Mouse (Mus musculus): ENCODE results near the gene Gm20518. TPM values are rescaled to one million over a fixed set of nuclear protein-coding genes. Genes with fewer than 3 reads are reported as not detected.

Gene Gm20518
- polyA plus RNA-seq, 1 experiment: 1.9 TPM

GRCm38 (mm10) chr16:17879571-17879970 lies 11.9 kb downstream of the Gm20518 start:
- peaks cover 5% of the 10 kb centered on the region; the same call in 1 of the 2 replicates for H3K4me1 ChIP-seq (ENCODE audit: control insufficient read depth, insufficient read depth, insufficient read length, low read length)
- WGBS: 91% methylated on average over 4 of the region's 4 CpGs

GRCm38 (mm10) chr16:17876096-17876495 lies 15.4 kb downstream of the Gm20518 start:
- Histone ChIP-seq H3K36me3 (ENCODE audit: control insufficient read depth, insufficient read depth, low read length) (peaks cover 1% of the 10 kb centered on the region; the same call in 1 of the 2 replicates), H3K4me1 (ENCODE audit: control insufficient read depth, insufficient read depth, insufficient read length, low read length) (peaks cover 18% of the 10 kb centered on the region), H3K4me3 (ENCODE audit: low read depth, low read length) (no peak overlapping the region), H3K27me3 (ENCODE audit: control insufficient read depth, insufficient read depth, low read length) (no peaks in the 10 kb centered on the region), H3K27ac (ENCODE audit: insufficient read depth, low read depth, low read length) (no peak overlapping the region)
- TF ChIP-seq POLR2A (IDR thresholded peaks at IDR 0.05; ENCODE audit: low read depth, low read length) (no peak), CTCF (IDR thresholded peaks at IDR 0.05; ENCODE audit: extremely low read depth, insufficient read length, insufficient replicate concordance, low read depth, low read length) (no peak)
- whole genome bisulfite sequencing: 91% methylated on average over 1 of the region's 1 CpGs

More at GRCm38 (mm10) chr16:17879571-17879970, 11.9 kb downstream of the Gm20518 start:
- TF ChIP-seq CTCF (IDR thresholded peaks at IDR 0.05; ENCODE audit: extremely low read depth, insufficient read length, insufficient replicate concordance, low read depth, low read length) (no peak), POLR2A (IDR thresholded peaks at IDR 0.05; ENCODE audit: low read depth, low read length) (no peak)
- Histone ChIP-seq H3K4me3 (ENCODE audit: low read depth, low read length) (no peak overlapping the region), H3K27ac (ENCODE audit: insufficient read depth, low read depth, low read length) (no peak overlapping the region), H3K27me3 (ENCODE audit: control insufficient read depth, insufficient read depth, low read length) (no peaks in the 10 kb centered on the region), H3K36me3 (ENCODE audit: control insufficient read depth, insufficient read depth, low read length) (peaks cover 2% of the 10 kb centered on the region; the same call in 1 of the 2 replicates)

- peaks cover 22% of the 10 kb centered on the region for H3K4me1 ChIP-seq (ENCODE audit: control insufficient read depth, insufficient read depth, insufficient read length, low read length)
- no peak overlapping the region for H3K4me3 ChIP-seq (ENCODE audit: low read depth, low read length)
- H3K27ac ChIP-seq (ENCODE audit: insufficient read depth, low read depth, low read length): no peak overlapping the region
- WGBS: 44% methylated on average over 4 of the region's 4 CpGs
- peaks cover 1% of the 10 kb centered on the region; the same call in 1 of the 2 replicates for H3K36me3 ChIP-seq (ENCODE audit: control insufficient read depth, insufficient read depth, low read length)
- no peak for TF ChIP-seq CTCF (IDR thresholded peaks at IDR 0.05; ENCODE audit: extremely low read depth, insufficient read length, insufficient replicate concordance, low read depth, low read length)
- TF ChIP-seq POLR2A (IDR thresholded peaks at IDR 0.05; ENCODE audit: low read depth, low read length): no peak
- no peaks in the 10 kb centered on the region for H3K27me3 ChIP-seq (ENCODE audit: control insufficient read depth, insufficient read depth, low read length)
These were observed 16.3 kb downstream of the Gm20518 start for GRCm38 (mm10) chr16:17875174-17875573.

GRCm38 (mm10) chr16:17872995-17873394 lies 18.5 kb downstream of the Gm20518 start:
- TF ChIP-seq CTCF (IDR thresholded peaks at IDR 0.05; ENCODE audit: extremely low read depth, insufficient read length, insufficient replicate concordance, low read depth, low read length) (no peak), POLR2A (IDR thresholded peaks at IDR 0.05; ENCODE audit: low read depth, low read length) (no peak)
- H3K4me3 ChIP-seq (ENCODE audit: low read depth, low read length): no peak overlapping the region
- WGBS: 88% methylated on average over 4 of the region's 4 CpGs

GRCm38 (mm10) chr16:17871248-17871647 lies 20.2 kb downstream of the Gm20518 start:
- WGBS: 39% methylated on average over 5 of the region's 5 CpGs
- no peak for TF ChIP-seq POLR2A (IDR thresholded peaks at IDR 0.05; ENCODE audit: low read depth, low read length)
- no peak for TF ChIP-seq CTCF (IDR thresholded peaks at IDR 0.05; ENCODE audit: extremely low read depth, insufficient read length, insufficient replicate concordance, low read depth, low read length)

More at GRCm38 (mm10) chr16:17872995-17873394, 18.5 kb downstream of the Gm20518 start:
- Histone ChIP-seq H3K27ac (ENCODE audit: insufficient read depth, low read depth, low read length) (no peak overlapping the region), H3K27me3 (ENCODE audit: control insufficient read depth, insufficient read depth, low read length) (no peaks in the 10 kb centered on the region), H3K36me3 (ENCODE audit: control insufficient read depth, insufficient read depth, low read length) (peaks cover 1% of the 10 kb centered on the region; the same call in 1 of the 2 replicates), H3K4me1 (ENCODE audit: control insufficient read depth, insufficient read depth, insufficient read length, low read length) (peaks cover 31% of the 10 kb centered on the region)

GRCm38 (mm10) chr16:17865770-17866169 lies 25.7 kb downstream of the Gm20518 start:
- H3K27me3 ChIP-seq (ENCODE audit: control insufficient read depth, insufficient read depth, low read length): no peaks in the 10 kb centered on the region
- 24% methylated on average over 6 of the region's 6 CpGs for WGBS
- peaks cover 19% of the 10 kb centered on the region for H3K4me1 ChIP-seq (ENCODE audit: control insufficient read depth, insufficient read depth, insufficient read length, low read length)
- no peak overlapping the region for H3K4me3 ChIP-seq (ENCODE audit: low read depth, low read length)
- TF ChIP-seq POLR2A (IDR thresholded peaks at IDR 0.05; ENCODE audit: low read depth, low read length) (no peak), CTCF (IDR thresholded peaks at IDR 0.05; ENCODE audit: extremely low read depth, insufficient read length, insufficient replicate concordance, low read depth, low read length) (no peak)
- H3K36me3 ChIP-seq (ENCODE audit: control insufficient read depth, insufficient read depth, low read length): peaks cover 5% of the 10 kb centered on the region; the same call in 1 of the 2 replicates
- no peak overlapping the region for H3K27ac ChIP-seq (ENCODE audit: insufficient read depth, low read depth, low read length)

More at GRCm38 (mm10) chr16:17871248-17871647, 20.2 kb downstream of the Gm20518 start:
- H3K27me3 ChIP-seq (ENCODE audit: control insufficient read depth, insufficient read depth, low read length): no peaks in the 10 kb centered on the region
- H3K4me1 ChIP-seq (ENCODE audit: control insufficient read depth, insufficient read depth, insufficient read length, low read length): peaks cover 33% of the 10 kb centered on the region
- peaks cover 4% of the 10 kb centered on the region; the same call in 1 of the 2 replicates for H3K36me3 ChIP-seq (ENCODE audit: control insufficient read depth, insufficient read depth, low read length)
- H3K4me3 ChIP-seq (ENCODE audit: low read depth, low read length): no peak overlapping the region
- H3K27ac ChIP-seq (ENCODE audit: insufficient read depth, low read depth, low read length): no peak overlapping the region

- Histone ChIP-seq H3K27me3 (ENCODE audit: control insufficient read depth, insufficient read depth, low read length) (no peaks in the 10 kb centered on the region), H3K4me1 (ENCODE audit: control insufficient read depth, insufficient read depth, insufficient read length, low read length) (peaks cover 18% of the 10 kb centered on the region), H3K4me3 (ENCODE audit: low read depth, low read length) (no peak overlapping the region), H3K27ac (ENCODE audit: insufficient read depth, low read depth, low read length) (no peak overlapping the region), H3K36me3 (ENCODE audit: control insufficient read depth, insufficient read depth, low read length) (peaks cover 5% of the 10 kb centered on the region; the same call in 1 of the 2 replicates)
- TF ChIP-seq POLR2A (IDR thresholded peaks at IDR 0.05; ENCODE audit: low read depth, low read length): no peak
- TF ChIP-seq CTCF (IDR thresholded peaks at IDR 0.05; ENCODE audit: extremely low read depth, insufficient read length, insufficient replicate concordance, low read depth, low read length): no peak
- WGBS: 23% methylated on average over 2 of the region's 2 CpGs
These were observed 26.2 kb downstream of the Gm20518 start for GRCm38 (mm10) chr16:17865293-17865692.
